Mouse (Mus musculus): ENCODE results near the gene Ptpn7. TPM values are rescaled to one million over a fixed set of nuclear protein-coding genes. Genes with fewer than 3 reads are reported as not detected.

Gene Ptpn7
- polyA plus RNA-seq, 1 experiment from 2014 or later = 2.4 TPM

DNA sequence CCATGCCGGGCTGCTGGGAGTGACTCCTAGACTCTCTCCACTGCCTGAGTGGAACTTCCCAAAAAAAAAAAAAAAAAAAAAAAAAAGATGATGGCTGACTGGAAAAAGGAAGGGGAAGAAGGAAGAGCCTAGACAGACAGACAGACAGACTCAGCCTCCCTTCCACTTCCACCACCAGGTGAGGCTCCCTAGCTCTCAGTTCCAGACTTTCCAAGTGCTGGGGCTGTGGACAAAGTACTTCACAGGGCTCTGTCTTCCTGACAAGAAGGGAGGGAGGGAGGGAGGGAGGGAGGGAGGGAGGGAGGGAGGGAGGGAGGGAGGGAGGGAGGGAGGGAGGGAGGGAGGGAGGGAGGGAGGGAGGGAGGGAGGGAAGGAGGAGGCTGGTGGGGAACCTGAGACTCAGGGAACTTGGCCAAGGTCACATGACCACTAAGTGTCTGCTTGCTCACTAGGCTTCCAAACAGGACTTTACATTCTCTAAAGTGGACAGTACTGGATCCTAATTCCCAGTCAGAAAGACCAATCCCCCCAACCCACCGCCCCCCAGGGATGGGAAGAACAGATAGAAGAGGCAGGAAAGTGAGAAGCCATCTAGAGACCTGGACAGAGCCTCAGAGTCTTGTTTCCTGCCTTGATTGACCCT, 2.0 kb upstream of the Ptpn7 start:
- 72% methylated on average over 2 of the region's 2 CpGs for WGBS
- H3K36me3 ChIP-seq = no peaks in the 10 kb centered on the region
- no peak overlapping the region for H3K27ac ChIP-seq (replicated peaks)
- H3K4me3 ChIP-seq = no peak overlapping the region
- peaks cover 40% of the 10 kb centered on the region for H3K27me3 ChIP-seq (ENCODE audit: low read depth, poor library complexity, severe bottlenecking)
- H3K9me3 ChIP-seq (replicated peaks) = no peaks in the 10 kb centered on the region
- DNase-seq (ENCODE audit: low spot score) = no peak
- H3K4me1 ChIP-seq = peaks cover 37% of the 10 kb centered on the region

DNA sequence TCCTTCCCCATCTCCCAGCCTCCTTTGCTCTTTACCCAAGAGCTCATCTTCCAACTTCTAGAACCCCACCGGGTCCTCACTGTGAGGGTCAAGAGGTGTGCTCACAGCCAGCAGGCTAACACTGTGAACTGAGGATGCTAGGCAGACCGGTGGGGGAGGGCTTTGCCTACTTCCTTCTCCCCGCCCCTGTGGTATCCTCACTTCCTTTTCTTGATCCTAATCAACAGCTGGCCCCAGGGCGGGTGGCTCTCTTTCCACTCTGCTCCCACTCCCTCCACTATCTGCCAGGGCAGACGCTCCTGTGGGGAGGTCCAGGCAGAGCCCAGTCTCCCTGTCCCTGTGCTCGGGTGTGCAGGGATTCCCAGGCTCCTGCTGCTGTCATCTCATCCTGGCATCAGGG, 1.5 kb upstream of the Ptpn7 start:
- peak overlapping the region; percentile 6; the same call in 1 of the 2 replicates for H3K27ac ChIP-seq (replicated peaks)
- H3K36me3 ChIP-seq = no peaks in the 10 kb centered on the region
- DNase-seq (ENCODE audit: low spot score) = no peak
- no peak overlapping the region for H3K4me3 ChIP-seq
- peaks cover 37% of the 10 kb centered on the region for H3K4me1 ChIP-seq
- 45% methylated on average over 6 of the region's 6 CpGs for WGBS
- H3K27me3 ChIP-seq (ENCODE audit: low read depth, poor library complexity, severe bottlenecking) = peaks cover 40% of the 10 kb centered on the region
- H3K9me3 ChIP-seq (replicated peaks) = no peaks in the 10 kb centered on the region

DNA sequence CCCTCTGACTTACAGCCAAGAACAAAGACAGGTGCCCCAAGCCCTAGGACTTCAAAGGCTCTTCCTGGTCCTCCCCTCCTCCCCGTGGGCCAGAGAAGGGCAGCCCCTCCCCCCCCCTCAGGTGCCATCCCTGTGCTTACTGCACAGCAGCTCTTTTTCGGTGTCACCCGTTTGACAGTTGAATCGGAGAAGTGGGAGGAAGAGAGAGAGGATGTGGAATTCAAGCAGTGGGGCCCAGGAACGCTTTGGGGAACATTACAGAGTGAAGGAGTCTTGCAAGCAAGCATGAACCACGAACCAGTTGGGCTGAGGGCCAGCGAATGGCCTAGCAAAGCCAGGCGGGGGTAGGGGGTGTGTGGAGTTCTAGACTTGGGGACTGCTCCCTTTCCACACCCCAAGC, 940 bp upstream of the Ptpn7 start:
- DNase-seq (ENCODE audit: low spot score) = no peak
- Histone ChIP-seq H3K27me3 (ENCODE audit: low read depth, poor library complexity, severe bottlenecking) (peaks cover 40% of the 10 kb centered on the region), H3K27ac (replicated peaks) (peak overlapping the region; percentile 6; the same call in 1 of the 2 replicates), H3K4me1 (peaks cover 37% of the 10 kb centered on the region), H3K9me3 (replicated peaks) (no peaks in the 10 kb centered on the region), H3K4me3 (no peak overlapping the region), H3K36me3 (no peaks in the 10 kb centered on the region)
- 74% methylated on average over 8 of the region's 8 CpGs for WGBS

DNA sequence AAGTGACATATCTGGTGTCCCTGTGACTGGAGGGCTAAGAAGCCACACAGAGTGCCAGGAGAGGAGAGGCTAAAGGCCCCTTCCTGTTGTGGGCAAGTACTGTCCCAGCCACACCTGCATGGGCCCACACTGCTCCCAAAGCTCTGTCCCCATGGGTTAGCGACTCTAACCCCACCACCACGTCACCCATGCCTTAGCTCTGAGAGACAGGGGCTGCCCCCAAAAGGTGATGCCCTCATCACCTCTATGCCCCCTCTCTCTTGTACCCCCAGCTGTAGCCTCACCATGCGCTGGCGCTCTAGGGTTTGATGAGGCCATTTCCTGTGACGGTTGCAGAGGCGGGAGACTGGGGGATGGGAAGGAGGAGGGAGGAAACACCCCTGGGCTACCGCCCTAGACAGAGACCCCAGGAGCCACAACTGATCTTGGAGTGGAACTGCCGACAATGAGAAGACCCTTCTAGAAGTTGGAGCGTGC, 431 bp downstream of the Ptpn7 start:
- Histone ChIP-seq H3K4me3 (no peak overlapping the region), H3K27me3 (ENCODE audit: low read depth, poor library complexity, severe bottlenecking) (peaks cover 31% of the 10 kb centered on the region), H3K27ac (replicated peaks) (no peak overlapping the region; the same call in 1 of the 2 replicates), H3K36me3 (no peaks in the 10 kb centered on the region), H3K4me1 (peaks cover 30% of the 10 kb centered on the region), H3K9me3 (replicated peaks) (no peaks in the 10 kb centered on the region)
- WGBS = 82% methylated on average over 9 of the region's 9 CpGs
- no peak for DNase-seq (ENCODE audit: low spot score)

DNA sequence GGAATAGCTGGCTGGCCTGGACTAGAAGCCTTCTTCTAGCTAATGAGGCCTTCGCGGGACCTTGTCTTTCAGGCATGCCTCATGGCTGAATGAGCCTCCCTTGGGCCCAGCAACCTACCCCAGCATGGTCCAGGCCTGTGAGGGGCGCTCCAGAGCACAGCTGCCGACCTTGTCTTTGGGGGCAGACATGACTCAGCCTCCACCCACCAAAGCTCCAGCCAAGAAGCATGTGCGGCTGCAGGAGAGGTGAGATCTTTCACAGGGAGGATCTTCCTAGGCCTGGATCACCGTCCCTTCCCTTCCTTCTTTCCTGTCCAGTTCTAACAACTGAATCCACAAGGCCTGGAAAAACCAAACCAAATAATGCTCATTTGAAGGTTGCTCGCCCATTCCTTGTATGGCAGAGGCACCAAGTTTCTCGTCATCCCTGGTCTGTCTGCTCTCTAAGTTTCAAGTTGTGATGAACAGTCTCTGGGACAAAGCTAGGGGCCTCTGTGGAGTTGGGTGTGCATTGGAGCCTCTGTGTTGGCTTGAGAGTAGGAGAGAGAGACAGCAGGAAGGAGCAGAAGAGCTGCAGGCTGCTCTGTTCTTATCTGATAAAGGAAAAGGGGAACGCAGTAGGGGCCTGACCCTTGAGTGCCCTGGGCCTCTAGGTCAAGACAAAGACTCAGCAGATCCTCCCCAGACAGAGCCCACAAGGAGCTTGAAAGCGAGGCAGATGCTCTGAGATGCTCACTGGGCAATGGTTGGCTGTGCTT, 1.4 kb downstream of the Ptpn7 start:
- 81% methylated on average over 10 of the region's 10 CpGs for WGBS
- Histone ChIP-seq H3K4me3 (no peak overlapping the region), H3K27me3 (ENCODE audit: low read depth, poor library complexity, severe bottlenecking) (peaks cover 22% of the 10 kb centered on the region), H3K27ac (replicated peaks) (no peak overlapping the region), H3K9me3 (replicated peaks) (no peaks in the 10 kb centered on the region), H3K4me1 (peaks cover 23% of the 10 kb centered on the region), H3K36me3 (no peaks in the 10 kb centered on the region)
- no peak for DNase-seq (ENCODE audit: low spot score)

DNA sequence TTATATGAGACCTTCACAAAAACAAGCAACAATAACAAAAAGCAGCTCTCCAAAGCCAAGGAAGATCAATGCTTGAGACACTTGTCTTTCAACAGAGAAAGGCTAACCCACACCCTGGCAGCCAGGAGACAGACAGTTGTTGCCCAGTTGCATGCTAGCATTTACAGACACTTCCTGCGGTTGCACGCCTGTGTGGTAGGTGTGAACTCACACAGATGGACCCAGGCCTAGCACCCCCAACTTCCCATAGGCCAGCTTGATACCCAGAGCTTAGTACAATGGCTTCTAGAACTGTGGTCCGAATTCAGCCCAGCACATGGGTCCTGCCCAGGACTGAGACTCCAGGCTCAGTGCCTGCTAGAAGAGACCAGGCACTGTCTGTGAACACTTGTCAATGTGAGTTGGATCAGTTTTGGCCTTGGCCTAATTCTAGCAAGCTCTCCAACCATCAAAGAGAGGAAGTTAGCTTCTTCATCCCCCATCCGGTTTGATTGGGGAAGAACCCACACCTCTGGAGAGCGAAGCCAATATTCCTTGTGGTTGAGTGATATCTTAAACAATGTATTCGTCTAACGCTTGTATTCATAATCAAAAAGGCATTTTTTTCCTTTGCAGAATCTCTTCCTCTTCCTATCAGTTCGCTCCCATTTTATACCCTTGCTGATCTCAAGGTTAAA, 2.7 kb downstream of the Ptpn7 start:
- 89% methylated on average over 8 of the region's 8 CpGs for WGBS
- H3K27me3 ChIP-seq (ENCODE audit: low read depth, poor library complexity, severe bottlenecking) = peaks cover 8% of the 10 kb centered on the region; the same call in 1 of the 2 replicates

DNA sequence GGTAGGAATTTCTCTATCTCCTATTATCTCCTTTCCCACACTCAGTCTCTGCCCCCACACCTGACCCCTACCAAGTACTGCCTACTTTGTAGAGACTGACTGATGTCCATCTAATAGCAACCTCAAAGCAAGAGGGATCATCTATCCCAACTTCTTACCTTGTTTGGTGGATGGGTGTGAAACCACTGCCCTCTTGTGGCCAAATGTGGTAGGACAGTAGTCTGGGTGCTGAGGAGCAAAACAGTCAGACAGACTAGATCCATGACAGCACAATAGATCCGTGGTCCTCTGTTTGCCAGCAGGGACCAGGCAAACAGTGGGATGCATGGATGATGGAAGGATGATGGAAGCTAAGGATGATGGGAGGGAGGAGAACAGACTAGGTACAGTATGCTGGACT, 4.0 kb downstream of the Ptpn7 start:
- H3K27me3 ChIP-seq (ENCODE audit: low read depth, poor library complexity, severe bottlenecking) = 0 out of 2 replicates have a peak, but pooled peaks cover 5% of the 10 kb centered on the region
- peaks cover 8% of the 10 kb centered on the region; the same call in 1 of the 2 replicates for H3K4me1 ChIP-seq
- no peaks in the 10 kb centered on the region for H3K36me3 ChIP-seq
- H3K27ac ChIP-seq (replicated peaks) = no peak overlapping the region
- DNase-seq (ENCODE audit: low spot score) = peak; percentile 84
- no peaks in the 10 kb centered on the region for H3K9me3 ChIP-seq (replicated peaks)
- H3K4me3 ChIP-seq = no peak overlapping the region
- WGBS = 16% methylated on average over 1 of the region's 1 CpGs

More for the DNA sequence above, 2.7 kb downstream of the Ptpn7 start:
- Histone ChIP-seq H3K9me3 (replicated peaks) (no peaks in the 10 kb centered on the region), H3K36me3 (no peaks in the 10 kb centered on the region), H3K4me3 (no peak overlapping the region), H3K4me1 (peaks cover 13% of the 10 kb centered on the region; the same call in 1 of the 2 replicates), H3K27ac (replicated peaks) (no peak overlapping the region)
- DNase-seq (ENCODE audit: low spot score) = no peak

DNA sequence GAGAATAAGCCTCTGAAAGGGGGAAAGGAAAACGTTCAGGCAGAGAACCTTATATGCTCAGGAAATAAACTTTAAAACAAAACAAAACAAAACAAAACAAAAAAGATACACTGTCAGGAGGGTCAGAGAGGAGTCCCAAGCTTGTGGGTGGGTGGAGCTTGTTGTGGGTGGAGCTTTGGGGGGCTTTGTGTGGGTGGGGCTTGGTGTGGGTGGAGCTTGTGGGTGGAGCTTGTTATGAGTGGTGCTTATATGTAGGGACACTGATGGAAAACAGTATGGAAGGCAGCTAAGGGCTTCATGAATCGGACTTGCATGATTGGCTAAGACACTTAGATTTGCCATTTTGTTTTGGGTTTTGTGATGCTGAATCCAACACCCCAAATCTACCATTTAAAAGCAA, 7.4 kb downstream of the Ptpn7 start:
- H3K4me1 ChIP-seq = no peaks in the 10 kb centered on the region
- WGBS = 78% methylated on average over 2 of the region's 2 CpGs
- no peak overlapping the region for H3K27ac ChIP-seq (replicated peaks)
- H3K27me3 ChIP-seq (ENCODE audit: low read depth, poor library complexity, severe bottlenecking) = peaks cover 21% of the 10 kb centered on the region
- H3K9me3 ChIP-seq (replicated peaks) = no peaks in the 10 kb centered on the region
- no peak overlapping the region for H3K4me3 ChIP-seq
- H3K36me3 ChIP-seq = no peaks in the 10 kb centered on the region
- no peak for DNase-seq (ENCODE audit: low spot score)

DNA sequence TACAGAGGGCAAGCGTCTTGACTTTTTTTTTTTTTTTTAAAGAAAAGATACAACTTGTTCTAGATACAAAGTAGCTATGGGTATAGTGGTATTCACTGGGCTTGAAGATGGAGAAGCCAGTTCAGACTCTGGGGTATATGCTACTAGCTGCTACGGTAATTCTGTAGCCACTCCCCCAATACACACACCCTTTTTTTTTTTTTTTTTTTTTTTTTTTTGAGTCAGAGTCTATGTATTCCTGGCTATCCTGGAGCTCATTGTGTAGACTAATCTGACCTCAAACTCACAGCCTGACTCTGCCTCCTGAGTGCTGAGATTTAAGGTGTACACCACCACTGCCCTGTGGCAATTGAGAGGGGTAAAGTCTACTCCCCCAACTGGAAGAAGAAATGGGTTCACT, 10.0 kb downstream of the Ptpn7 start:
- Histone ChIP-seq H3K36me3 (no peaks in the 10 kb centered on the region), H3K9me3 (replicated peaks) (no peaks in the 10 kb centered on the region), H3K27ac (replicated peaks) (no peak overlapping the region), H3K4me3 (no peak overlapping the region), H3K27me3 (ENCODE audit: low read depth, poor library complexity, severe bottlenecking) (peaks cover 32% of the 10 kb centered on the region), H3K4me1 (peaks cover 12% of the 10 kb centered on the region)
- DNase-seq (ENCODE audit: low spot score) = no peak
- WGBS = 82% methylated on average over 2 of the region's 2 CpGs

DNA sequence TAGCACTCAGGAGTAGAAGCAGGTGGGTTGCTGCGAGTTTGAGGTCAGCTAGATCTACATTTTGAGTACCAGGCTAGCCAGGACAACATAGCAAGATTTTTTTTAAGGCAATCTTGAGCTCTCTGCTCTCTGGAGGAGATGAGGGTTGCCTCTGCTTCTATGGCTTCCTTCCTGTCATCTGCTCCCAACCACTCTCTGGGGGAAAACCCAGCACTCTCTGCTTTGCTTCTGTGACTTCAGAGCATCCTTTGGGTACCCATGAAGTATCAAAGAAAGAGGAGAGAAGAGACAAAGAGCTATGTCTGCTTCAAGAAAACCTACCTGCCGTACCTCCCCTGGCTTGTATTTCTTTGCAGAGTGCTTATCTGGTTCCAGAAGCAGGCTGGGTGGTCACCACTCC, 11.4 kb downstream of the Ptpn7 start:
- no peaks in the 10 kb centered on the region for H3K36me3 ChIP-seq
- H3K9me3 ChIP-seq (replicated peaks) = no peaks in the 10 kb centered on the region
- 91% methylated on average over 2 of the region's 2 CpGs for WGBS
- no peak overlapping the region for H3K4me3 ChIP-seq
- no peak for DNase-seq (ENCODE audit: low spot score)
- peaks cover 26% of the 10 kb centered on the region for H3K4me1 ChIP-seq
- H3K27ac ChIP-seq (replicated peaks) = no peak overlapping the region
- H3K27me3 ChIP-seq (ENCODE audit: low read depth, poor library complexity, severe bottlenecking) = peaks cover 32% of the 10 kb centered on the region

DNA sequence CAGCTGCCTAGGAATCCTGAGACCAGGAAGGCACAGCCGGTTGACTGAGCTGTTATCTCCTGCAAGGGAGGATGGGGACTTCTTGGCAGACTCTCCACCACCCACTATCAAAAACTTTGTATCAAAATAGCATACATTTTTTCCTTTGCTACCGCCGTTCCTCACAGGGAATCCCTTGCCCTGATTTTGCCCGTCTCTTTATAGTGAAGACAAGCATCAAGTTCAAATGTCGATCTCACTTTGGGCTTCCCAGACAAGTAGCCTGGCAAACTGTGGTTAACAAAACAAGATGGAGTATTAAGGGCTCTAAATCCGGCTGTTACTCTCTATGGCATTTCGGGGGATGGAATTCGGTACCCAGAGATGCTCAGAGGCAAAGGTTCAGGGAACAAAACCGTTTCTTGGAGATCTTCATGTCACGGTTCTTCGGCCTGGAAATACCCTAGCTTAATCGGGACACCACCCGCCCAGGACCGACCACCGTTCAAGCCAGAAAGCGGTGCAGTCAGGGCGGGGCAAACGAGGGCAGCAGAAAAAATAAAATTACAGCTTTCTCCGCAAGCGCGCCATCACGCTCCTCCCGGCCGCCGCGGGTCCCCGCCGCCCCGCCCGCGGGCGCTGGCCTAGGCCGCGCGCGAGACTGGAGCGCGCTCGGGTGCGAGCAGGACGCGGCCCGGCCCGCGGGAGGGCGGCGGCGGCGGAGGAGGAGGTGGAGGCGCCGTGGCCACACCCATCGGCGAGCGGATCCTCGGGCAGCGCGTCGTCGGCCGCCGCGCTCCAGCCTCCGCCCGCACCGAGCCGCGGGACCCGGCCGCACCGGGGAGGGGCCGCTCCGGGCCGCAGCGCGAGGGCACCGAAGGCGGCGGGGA, 13.8 kb downstream of the Ptpn7 start, which contains the start of gene Arl8a:
Gene Arl8a (plus strand): TSS at position 748 of the 869 bp plus-strand sequence.
- Histone ChIP-seq H3K27me3 (ENCODE audit: low read depth, poor library complexity, severe bottlenecking) (peaks cover 32% of the 10 kb centered on the region), H3K4me1 (peaks cover 28% of the 10 kb centered on the region), H3K27ac (replicated peaks) (peak within 1 kb of the TSS; percentile 92), H3K36me3 (peaks cover 3% of the 10 kb centered on the region), H3K9me3 (replicated peaks) (no peaks in the 10 kb centered on the region), H3K4me3 (peak within 1 kb of the TSS; percentile 86)
- peak; percentile 85 for DNase-seq (ENCODE audit: low spot score)
- under 1% methylated on average over 78 of the region's 78 CpGs for WGBS
